Mouse (Mus musculus): Measurements from ENCODE around the gene Rbfox3. TPM values are rescaled to one million over a fixed set of nuclear protein-coding genes. Genes with fewer than 3 reads are reported as not detected.

Rbfox3 gene
- total RNA-seq, 2 experiments from 2014 or later: not detected

DNA sequence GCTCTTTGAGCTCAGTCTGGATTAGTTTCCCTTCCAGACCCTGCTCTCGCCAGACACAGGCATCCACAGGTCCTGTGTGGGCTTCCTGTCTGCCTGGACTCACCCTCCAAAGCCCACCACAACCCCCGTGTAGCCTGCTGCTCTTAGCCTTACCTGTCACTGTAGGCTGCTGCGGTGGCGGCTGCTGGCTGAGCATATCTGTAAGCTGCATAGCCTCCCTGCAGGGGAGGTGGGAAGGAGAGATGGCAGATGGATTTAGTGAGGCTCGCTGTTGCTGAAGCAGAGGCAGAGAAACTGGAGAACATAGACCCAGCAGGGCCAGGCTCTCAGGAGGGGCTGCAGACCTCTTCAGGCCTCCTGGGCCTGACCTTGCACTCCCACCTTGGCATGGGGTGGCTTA is 416.3 kb downstream of the Rbfox3 start:
- no peak for ATAC-seq (replicated peaks; ENCODE audit: low FRiP score, poor library complexity, severe bottlenecking)

- no peak for ATAC-seq (replicated peaks; ENCODE audit: low FRiP score, poor library complexity, severe bottlenecking)
These were observed 417.2 kb downstream of the Rbfox3 start for GRCm38 (mm10) chr11:118494001-118494737.

DNA sequence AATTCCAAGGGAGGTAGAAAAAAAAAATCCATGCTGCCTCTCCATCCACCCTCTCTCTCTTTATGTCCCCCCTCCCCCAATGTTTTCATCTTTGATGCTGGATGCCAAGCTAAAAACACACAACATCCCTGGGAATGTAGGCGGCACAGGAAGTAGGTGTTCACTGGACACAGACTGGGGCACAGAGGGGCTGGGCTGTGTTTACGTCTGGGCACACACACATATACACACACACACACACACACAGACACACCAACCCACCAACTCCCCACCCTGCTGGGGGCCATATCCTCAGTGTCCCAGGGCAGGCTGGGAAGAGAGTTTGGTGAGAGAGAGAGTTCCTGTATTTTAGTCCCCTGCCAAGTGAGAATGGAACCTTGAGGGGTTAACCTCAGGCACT is 417.9 kb downstream of the Rbfox3 start:
- no peak for ATAC-seq (replicated peaks; ENCODE audit: low FRiP score, poor library complexity, severe bottlenecking)

GRCm38 (mm10) chr11:118491230-118491629 is 420.2 kb downstream of the Rbfox3 start:
- no peak for ATAC-seq (replicated peaks; ENCODE audit: low FRiP score, poor library complexity, severe bottlenecking)

GRCm38 (mm10) chr11:118490566-118491218 is 420.7 kb downstream of the Rbfox3 start:
- no peak for ATAC-seq (replicated peaks; ENCODE audit: low FRiP score, poor library complexity, severe bottlenecking)

DNA sequence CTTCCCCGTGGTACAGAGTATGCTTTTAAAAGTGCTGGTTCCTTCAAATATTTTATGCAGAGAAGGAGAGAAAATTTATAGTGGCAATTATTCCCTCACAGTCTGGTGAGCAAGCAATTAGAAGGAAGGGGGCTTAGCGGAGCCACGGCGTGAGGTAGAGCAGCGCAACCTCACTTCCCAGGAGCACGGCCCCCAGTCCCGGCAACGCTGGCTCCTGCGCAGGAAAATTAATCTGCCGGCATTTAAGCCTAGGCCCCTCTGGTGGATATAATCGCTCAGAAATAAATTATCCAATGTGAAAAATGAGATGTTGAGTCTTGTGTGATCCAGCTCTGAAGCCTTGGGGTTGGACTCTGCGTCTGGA is 422.5 kb downstream of the Rbfox3 start:
- ATAC-seq (replicated peaks; ENCODE audit: low FRiP score, poor library complexity, severe bottlenecking): no peak

DNA sequence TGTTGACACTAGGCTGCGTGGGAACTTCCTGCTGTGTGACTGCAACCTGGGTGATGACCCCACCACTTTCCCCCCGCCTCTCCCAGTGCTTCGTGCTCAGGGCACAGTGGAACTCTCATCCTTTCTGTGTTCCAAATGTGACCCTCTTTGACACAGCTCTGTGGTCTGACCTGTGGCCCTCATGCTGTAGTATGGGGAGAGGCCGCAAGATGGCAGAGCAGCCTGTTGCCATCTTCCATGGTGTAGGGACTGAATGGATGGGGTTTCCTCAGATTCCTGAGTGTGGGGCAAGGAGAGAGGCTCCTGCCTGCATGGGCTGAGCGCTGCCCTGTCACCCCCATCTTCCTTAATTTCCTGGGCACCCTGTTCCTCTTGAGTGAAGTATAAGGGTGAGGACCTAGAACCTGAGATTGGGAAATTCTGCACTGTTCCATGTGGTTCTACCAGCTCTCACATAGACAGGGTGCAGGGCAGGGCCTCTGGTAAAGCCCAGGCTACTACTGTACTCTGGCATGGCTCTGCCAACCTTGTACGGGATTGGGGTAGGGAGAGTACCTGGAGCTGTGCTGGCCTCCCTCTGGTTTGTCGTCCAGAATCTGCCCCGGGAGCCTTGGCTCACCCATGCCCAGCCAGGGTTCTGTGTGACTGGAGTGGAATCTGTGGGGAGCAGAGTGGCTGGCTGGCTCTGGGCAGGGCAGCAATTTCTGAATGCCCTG is 423.0 kb downstream of the Rbfox3 start:
- no peak for ATAC-seq (replicated peaks; ENCODE audit: low FRiP score, poor library complexity, severe bottlenecking)

GRCm38 (mm10) chr11:118486881-118487772 is 424.3 kb downstream of the Rbfox3 start:
- no peak for ATAC-seq (replicated peaks; ENCODE audit: low FRiP score, poor library complexity, severe bottlenecking)

GRCm38 (mm10) chr11:118486281-118486680 is 425.1 kb downstream of the Rbfox3 start:
- no peak for ATAC-seq (replicated peaks; ENCODE audit: low FRiP score, poor library complexity, severe bottlenecking)

DNA sequence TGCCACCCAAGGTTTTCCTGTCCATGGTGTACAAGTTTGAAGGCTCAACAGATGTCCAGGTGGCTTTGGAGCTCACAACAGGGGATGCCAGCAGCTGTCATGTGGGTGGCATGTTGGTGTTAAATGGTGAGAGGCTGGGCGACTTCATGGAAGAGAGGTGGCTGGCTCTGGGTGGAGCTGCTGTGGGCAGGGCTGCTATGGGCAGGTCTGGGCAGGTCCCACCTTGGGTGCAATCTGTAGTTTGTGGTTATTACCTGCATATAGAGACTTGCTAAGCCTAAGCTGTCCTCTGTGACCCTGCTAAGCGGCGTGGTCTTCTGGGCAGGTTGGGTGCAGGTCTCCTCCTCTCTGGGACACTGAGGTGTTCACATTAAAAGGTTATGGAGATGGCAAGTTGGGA is 425.6 kb downstream of the Rbfox3 start:
- no peak for ATAC-seq (replicated peaks; ENCODE audit: low FRiP score, poor library complexity, severe bottlenecking)

- no peak for ATAC-seq (replicated peaks; ENCODE audit: low FRiP score, poor library complexity, severe bottlenecking)
These were observed 426.1 kb downstream of the Rbfox3 start for GRCm38 (mm10) chr11:118485338-118485737.

- ATAC-seq (replicated peaks; ENCODE audit: low FRiP score, poor library complexity, severe bottlenecking): no peak
These were observed 427.2 kb downstream of the Rbfox3 start for GRCm38 (mm10) chr11:118484169-118484568.

- no peak for ATAC-seq (replicated peaks; ENCODE audit: low FRiP score, poor library complexity, severe bottlenecking)
These were observed 429.6 kb downstream of the Rbfox3 start for GRCm38 (mm10) chr11:118481751-118482150.

DNA sequence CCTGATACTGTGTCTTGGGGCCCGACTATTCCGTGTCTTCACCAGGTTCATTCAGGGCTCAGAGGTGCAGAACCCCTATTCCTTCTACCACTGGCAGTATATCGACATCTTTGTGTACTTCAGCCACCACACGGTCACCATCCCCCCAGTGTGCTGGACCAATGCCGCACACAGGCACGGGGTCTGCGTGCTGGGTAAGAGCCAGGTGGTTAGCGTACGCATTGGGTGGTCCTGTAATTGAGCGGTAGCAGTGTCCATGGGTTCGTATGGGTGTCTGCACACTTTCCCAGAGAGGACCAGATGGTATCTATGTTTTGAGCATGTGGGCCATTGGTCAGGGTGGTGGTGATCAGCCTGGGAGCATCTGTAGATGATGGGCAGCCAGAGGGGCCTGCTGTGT is 430.2 kb downstream of the Rbfox3 start:
- ATAC-seq (replicated peaks; ENCODE audit: low FRiP score, poor library complexity, severe bottlenecking): no peak

- no peak for ATAC-seq (replicated peaks; ENCODE audit: low FRiP score, poor library complexity, severe bottlenecking)
These were observed 431.6 kb downstream of the Rbfox3 start for GRCm38 (mm10) chr11:118479776-118480175.

GRCm38 (mm10) chr11:118476396-118477373 is 434.7 kb downstream of the Rbfox3 start, which contains the start of gene Engase:
Gene Engase (plus strand): TSS chr11:118476829.
- ATAC-seq (replicated peaks; ENCODE audit: low FRiP score, poor library complexity, severe bottlenecking): peak; percentile 99

- no peak for ATAC-seq (replicated peaks; ENCODE audit: low FRiP score, poor library complexity, severe bottlenecking)
These were observed 435.8 kb downstream of the Rbfox3 start for GRCm38 (mm10) chr11:118475496-118476083.

- no peak for ATAC-seq (replicated peaks; ENCODE audit: low FRiP score, poor library complexity, severe bottlenecking)
These were observed 437.4 kb downstream of the Rbfox3 start for GRCm38 (mm10) chr11:118473842-118474500.

Measured in erythroid progenitor cell, adult 5-6 weeks (primary cell).